Mouse (Mus musculus) intestine, postnatal 0 days (tissue): ENCODE results near the gene Gm21746. TPM values are rescaled to one million over a fixed set of nuclear protein-coding genes. Genes with fewer than 3 reads are reported as not detected.
"Not testable (repeated sequence)": the region's sequence is repeated elsewhere in the genome, so short reads cannot be mapped to it uniquely, and the experiment has no call there.

Experiments
- ATAC-seq: fragments of 200-750 bp; cut with Nextera tagmentation; 2 replicates; pipeline ENCODE4 v1.8.0; 2017; ENCODE audit warnings: mild to moderate bottlenecking, moderate TSS enrichment, moderate library complexity
- H3K27ac ChIP-seq: fragments of 300-500 bp; sonication (generic); 2 replicates; pipeline ENCODE4 v1.5.1; 2014; ENCODE audit warnings: mild to moderate bottlenecking, low read depth, low read length, moderate library complexity
- H3K27me3 ChIP-seq: fragments of 300-500 bp; sonication (generic); replicated peaks from 2 replicates; pipeline ENCODE4 v1.6.1; 2014; ENCODE audit warnings: low read length, mixed read lengths; ENCODE audit not compliant: control insufficient read depth, insufficient read depth
- H3K36me3 ChIP-seq: fragments of 300-500 bp; sonication (generic); 2 replicates; pipeline ENCODE4 v1.6.1; 2014; ENCODE audit warnings: mild to moderate bottlenecking, moderate library complexity; ENCODE audit not compliant: control insufficient read depth, insufficient read depth
- H3K4me1 ChIP-seq: fragments of 300-500 bp; sonication (generic); replicated peaks from 2 replicates; pipeline ENCODE4 v1.6.1; 2014; ENCODE audit warnings: antibody characterized with exemption, low read length, mixed read lengths; ENCODE audit not compliant: control insufficient read depth, insufficient read depth
- H3K4me2 ChIP-seq: fragments of 300-500 bp; sonication (generic); replicated peaks from 2 replicates; pipeline ENCODE4 v1.6.1; 2014; ENCODE audit warnings: low read depth, mild to moderate bottlenecking, moderate library complexity
- H3K4me3 ChIP-seq: fragments of 300-500 bp; sonication (generic); 2 replicates; pipeline ENCODE4 v1.5.1; 2014; ENCODE audit warnings: low read depth, low read length
- H3K9ac ChIP-seq: fragments of 300-500 bp; sonication (generic); 2 replicates; pipeline ENCODE4 v1.6.1; 2014; ENCODE audit warnings: mild to moderate bottlenecking, low read depth, low read length
- H3K9me3 ChIP-seq: fragments of 300-500 bp; sonication (generic); 2 replicates; pipeline ENCODE4 v1.6.1; 2016; ENCODE audit warnings: mixed run types; ENCODE audit not compliant: control insufficient read depth
- WGBS: fragments of 180-500 bp; shearing (Covaris S2); extraction: QIAGEN DNeasy Blood & Tissue Kit; methylation state at CpG from one replicate; pipeline ENCODE4 v1.1.7; 2014; 5-methylcytosine and 5-hydroxymethylcytosine counted together
- polyA plus RNA-seq: library from polyadenylated mRNA; unstranded; fragments of >200 nt; fragmentation: Nextera tagmentation; extraction: Ambion mirVana; gene quantifications from 2 replicates; pipeline ENCODE4 v1.2.1, GENCODE M21; 2015

Gm21746 gene
- not detected in 2 replicates for polyA plus RNA-seq

DNA sequence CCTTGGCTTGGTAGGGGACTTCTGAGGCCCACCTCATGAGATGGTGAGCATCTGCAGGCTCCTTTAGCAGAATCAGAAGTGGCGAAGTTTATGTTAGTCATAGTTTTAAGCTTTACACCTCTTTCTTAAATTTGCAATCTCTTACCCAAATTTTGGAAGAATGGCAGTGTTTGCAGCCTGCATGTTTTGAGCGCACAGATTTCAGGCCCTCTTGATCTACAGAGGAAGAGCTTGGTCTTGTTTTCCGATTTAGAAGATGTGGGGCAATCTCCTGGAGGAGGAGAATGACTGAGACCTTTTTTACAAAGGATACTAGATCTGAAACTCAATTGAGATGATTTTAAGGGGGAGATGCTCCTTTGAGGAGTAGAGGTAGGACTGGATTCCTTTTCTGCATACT lies at the start of gene Gm21746:
Gene Gm21746, minus strand, starts transcription at position 101 of the 400 bp plus-strand sequence.
- H3K4me2 ChIP-seq, H3K36me3 ChIP-seq, H3K4me3 ChIP-seq, H3K27ac ChIP-seq, ATAC-seq, H3K27me3 ChIP-seq, H3K4me1 ChIP-seq, H3K9ac ChIP-seq, H3K9me3 ChIP-seq: not testable (repeated sequence)
- 83% methylated on average over 2 of the region's 3 CpGs for WGBS

DNA sequence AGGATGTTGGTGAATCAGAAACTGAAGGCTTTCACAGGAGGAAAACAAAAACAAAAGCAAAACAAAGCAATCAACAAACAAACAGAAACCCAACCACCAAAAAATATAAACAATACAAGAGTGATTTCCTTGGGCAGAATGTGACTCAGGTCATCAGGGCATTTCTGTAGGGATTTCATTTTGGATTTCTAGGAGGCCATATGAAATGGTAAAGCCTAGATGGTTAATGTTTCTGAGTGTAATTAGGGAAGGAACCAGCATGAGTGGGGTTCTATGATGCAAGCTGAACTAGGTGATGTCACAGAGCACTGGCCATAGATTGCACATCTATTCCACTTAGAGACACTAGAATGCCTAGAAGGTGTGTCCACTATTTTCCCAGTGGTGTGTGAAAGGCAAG lies 29.0 kb upstream of the Gm21746 start, which contains the start of gene Gm20873:
Gene Gm20873, plus strand, starts transcription at position 301 of the 400 bp plus-strand sequence.
- H3K9me3 ChIP-seq, H3K4me2 ChIP-seq, H3K9ac ChIP-seq, H3K4me3 ChIP-seq, H3K27me3 ChIP-seq, H3K36me3 ChIP-seq, H3K4me1 ChIP-seq, ATAC-seq, H3K27ac ChIP-seq: not testable (repeated sequence)

Other genes with a start within 250 kb of the Gm21746 start
- not detected in 2 replicates for gene Gm20873, start 29.1 kb upstream of the Gm21746 start, polyA plus RNA-seq